Mouse (Mus musculus): ENCODE measurements around the gene Gm4881. TPM values are rescaled to one million over a fixed set of nuclear protein-coding genes. Genes with fewer than 3 reads are reported as not detected.

The Gm4881 gene
- polyA plus RNA-seq, 1 experiment from 2014 or later: not detected

DNA sequence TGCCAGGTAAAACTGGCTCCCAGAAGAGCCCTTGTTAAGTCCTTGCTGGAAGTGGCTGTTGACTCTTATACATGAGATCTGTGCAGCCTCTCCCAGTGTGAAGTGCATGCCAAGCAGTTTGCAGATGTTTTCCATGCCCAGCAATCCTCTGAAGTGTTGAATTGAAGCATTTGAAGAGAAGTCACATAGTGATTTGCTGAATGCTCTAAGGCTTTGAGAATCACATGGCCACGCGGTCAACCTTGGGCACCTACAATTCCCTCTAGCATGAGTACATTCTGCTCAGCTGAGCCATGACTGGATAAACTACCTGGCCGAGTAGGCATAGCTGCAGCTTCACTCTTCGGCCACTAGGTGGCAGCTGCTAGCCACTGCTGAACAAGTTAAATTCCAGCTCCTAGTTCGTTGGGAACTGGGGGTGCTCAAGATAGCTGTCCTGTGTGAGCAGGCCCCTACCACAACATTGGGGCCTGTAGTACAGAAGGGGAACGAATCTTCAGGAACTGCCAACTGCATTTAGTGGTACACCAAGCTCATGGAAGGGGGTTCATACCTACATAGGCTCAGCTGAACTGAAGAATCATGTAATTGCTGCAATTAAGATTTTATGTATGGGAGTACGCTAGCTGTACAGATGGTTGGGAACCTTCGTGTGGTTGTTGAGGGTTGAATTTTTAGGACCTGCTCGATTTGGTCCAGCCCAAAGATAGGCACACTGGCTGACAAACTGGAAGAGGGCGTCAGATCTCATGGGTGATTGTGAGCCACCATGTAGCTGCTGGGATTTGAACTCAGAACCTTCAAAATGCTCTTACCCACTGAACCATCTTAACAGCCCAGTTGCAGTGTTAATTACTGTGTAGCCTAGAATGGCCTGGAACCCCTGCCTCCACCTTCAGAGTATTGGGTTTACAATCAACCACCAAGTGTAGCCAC, 53.7 kb downstream of the Gm4881 start:
- Histone ChIP-seq H3K27ac (no peak overlapping the region; the same call in 1 of the 2 replicates), H3K4me3 (no peak overlapping the region), H3K4me1 (peaks cover 24% of the 10 kb centered on the region), H3K4me2 (replicated peaks) (no peak overlapping the region), H3K9ac (no peak overlapping the region), H3K9me3 (no peaks in the 10 kb centered on the region), H3K27me3 (no peaks in the 10 kb centered on the region), H3K36me3 (peaks cover 52% of the 10 kb centered on the region)
- peak; percentile 62 for ATAC-seq (ENCODE audit: low FRiP score, low read depth)
- 29% methylated on average over 10 of the region's 10 CpGs for WGBS

DNA sequence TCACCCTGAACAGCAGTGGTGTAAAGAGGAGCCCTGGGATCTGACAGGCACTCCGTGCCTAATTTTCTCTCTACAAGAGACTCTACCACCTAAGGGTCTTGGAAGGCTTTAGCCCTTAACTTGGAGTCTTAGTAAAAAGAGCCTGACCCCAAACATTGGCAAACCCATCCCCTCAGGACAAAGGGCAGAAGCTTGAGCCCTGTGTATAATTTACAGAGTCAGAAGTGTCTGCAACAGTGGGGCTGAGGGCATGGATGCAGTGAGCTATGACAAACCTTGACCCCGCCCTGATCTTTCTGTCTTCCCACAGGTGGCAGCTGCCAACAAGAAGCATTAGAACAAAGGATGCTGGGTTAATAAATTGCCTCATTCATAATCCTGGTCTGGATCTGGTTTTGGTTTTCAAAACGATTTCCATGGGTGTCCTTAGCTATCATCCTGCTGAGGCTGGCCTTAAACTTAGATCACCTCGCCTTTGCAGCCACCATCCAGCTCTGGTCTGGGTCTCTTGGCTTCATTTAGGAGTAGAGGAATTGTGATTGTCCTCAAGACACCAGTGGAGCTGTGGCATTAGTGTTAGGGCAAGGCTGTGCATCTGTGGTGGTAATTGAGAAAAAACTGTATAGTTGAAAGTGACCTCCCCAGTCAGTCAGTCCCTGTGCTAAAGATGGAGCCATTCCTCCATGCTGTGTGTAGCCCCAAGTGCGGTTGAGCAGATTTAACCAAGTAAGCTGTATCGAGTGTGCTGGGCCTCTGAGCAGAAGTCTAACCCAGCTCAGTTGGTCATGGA, 54.7 kb downstream of the Gm4881 start:
- Histone ChIP-seq H3K27ac (peak overlapping the region; percentile 28; the same call in 1 of the 2 replicates), H3K36me3 (peaks cover 54% of the 10 kb centered on the region), H3K4me3 (no peak overlapping the region), H3K4me1 (peaks cover 28% of the 10 kb centered on the region), H3K9me3 (no peaks in the 10 kb centered on the region), H3K9ac (0 out of 2 replicates have a peak overlapping the region, but pooled peaks have one; percentile 14), H3K4me2 (replicated peaks) (no peak overlapping the region), H3K27me3 (no peaks in the 10 kb centered on the region)
- peak; percentile 13; the same call in 1 of the 2 replicates for ATAC-seq (ENCODE audit: low FRiP score, low read depth)
- WGBS: 78% methylated on average over 6 of the region's 6 CpGs

DNA sequence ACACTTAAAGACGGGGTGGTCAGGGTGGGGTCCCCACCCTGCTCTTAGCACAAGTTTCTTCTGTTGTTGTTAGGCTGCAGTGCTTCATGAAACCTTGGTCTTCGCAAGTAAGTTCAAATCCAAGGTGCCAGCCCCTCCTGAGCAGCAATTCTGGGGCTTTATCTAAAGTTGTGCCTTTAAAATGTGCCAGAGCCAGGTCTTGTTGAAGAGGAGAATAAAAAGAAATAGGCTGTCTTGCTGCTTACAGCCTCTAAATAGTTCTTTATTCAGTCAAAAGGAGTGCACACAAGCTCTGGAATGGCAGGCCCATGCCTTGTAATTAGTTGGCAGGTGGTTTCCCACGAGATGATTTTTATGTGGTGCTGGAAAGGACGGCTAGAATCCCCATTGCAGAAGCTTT, 57.2 kb downstream of the Gm4881 start:
- 62% methylated on average over 4 of the region's 4 CpGs for WGBS
- H3K36me3 ChIP-seq: peaks cover 54% of the 10 kb centered on the region
- no peaks in the 10 kb centered on the region for H3K9me3 ChIP-seq
- H3K27ac ChIP-seq: peak overlapping the region; percentile 33; the same call in 1 of the 2 replicates
- no peaks in the 10 kb centered on the region for H3K27me3 ChIP-seq
- peak overlapping the region; percentile 94 for H3K4me2 ChIP-seq (replicated peaks)
- H3K4me1 ChIP-seq: peaks cover 28% of the 10 kb centered on the region
- no peak for ATAC-seq (ENCODE audit: low FRiP score, low read depth)
- H3K9ac ChIP-seq: peak overlapping the region; percentile 100
- 0 out of 2 replicates have a peak overlapping the region, but pooled peaks have one; percentile 99 for H3K4me3 ChIP-seq

DNA sequence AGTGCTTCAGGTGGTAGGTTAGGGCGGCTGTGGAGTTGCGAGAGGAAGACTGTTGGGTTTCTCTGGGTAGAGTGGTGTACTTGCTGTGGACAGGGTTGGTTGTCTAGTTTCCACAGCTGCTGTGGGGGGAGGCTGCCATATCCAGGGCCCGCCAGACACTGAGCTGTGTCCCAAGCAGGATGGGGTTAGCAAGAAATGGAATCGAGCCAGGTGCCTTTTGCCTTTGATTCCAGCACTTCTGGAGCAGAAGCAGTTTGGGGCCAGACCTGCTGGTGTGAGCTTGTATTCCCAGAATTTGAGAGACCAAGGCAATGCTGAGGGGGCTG, 58.0 kb downstream of the Gm4881 start:
- Histone ChIP-seq H3K9me3 (no peaks in the 10 kb centered on the region), H3K36me3 (peaks cover 54% of the 10 kb centered on the region), H3K27me3 (no peaks in the 10 kb centered on the region), H3K9ac (peak overlapping the region; percentile 100), H3K27ac (peak overlapping the region; percentile 86; the same call in 1 of the 2 replicates), H3K4me3 (peak overlapping the region; percentile 99), H3K4me2 (replicated peaks) (peak overlapping the region; percentile 94), H3K4me1 (peaks cover 28% of the 10 kb centered on the region)
- 65% methylated on average over 4 of the region's 4 CpGs for WGBS
- ATAC-seq (ENCODE audit: low FRiP score, low read depth): no peak

GRCm38 (mm10) chr7:24885468-24886307, 58.6 kb downstream of the Gm4881 start:
- Histone ChIP-seq H3K9me3 (no peaks in the 10 kb centered on the region), H3K4me2 (replicated peaks) (peak overlapping the region; percentile 94), H3K4me3 (peak overlapping the region; percentile 99), H3K4me1 (peaks cover 28% of the 10 kb centered on the region), H3K27me3 (no peaks in the 10 kb centered on the region), H3K9ac (peak overlapping the region; percentile 100), H3K36me3 (peaks cover 54% of the 10 kb centered on the region), H3K27ac (peak overlapping the region; percentile 86)
- no peak for ATAC-seq (ENCODE audit: low FRiP score, low read depth)
- WGBS: 37% methylated on average over 12 of the region's 12 CpGs

DNA sequence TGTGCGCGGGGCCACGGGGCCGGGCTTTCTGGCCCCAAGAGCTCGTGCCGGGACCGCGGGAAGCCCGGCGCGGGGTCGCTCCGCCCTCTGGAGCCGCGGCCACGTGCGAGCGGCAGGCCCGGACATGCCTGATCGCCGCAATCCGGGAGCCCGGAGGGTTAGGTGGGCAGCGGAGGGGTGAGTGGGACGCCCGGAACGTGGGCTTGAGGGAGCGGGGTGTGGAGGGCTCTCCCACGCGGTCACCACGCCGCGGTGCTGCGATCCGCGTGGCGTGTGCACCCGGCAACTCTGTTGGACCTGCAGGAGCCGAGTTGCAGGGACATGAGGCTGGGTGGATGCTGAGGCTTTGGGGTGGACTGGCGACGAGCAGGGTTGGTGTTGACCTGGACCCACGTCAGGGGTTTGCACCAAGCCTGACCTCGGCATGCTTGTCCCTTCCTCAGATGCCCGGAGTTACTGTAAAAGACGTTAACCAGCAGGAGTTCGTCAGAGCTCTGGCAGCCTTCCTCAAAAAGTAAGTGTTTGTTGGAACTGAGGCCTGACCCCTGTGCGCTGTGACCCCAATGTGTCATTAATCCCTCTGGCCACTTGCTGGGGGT, 59.5 kb downstream of the Gm4881 start:
- Histone ChIP-seq H3K4me1 (peaks cover 28% of the 10 kb centered on the region), H3K4me3 (peak overlapping the region; percentile 99), H3K27me3 (no peaks in the 10 kb centered on the region), H3K4me2 (replicated peaks) (peak overlapping the region; percentile 94), H3K27ac (peak overlapping the region; percentile 86), H3K9me3 (no peaks in the 10 kb centered on the region), H3K9ac (peak overlapping the region; percentile 100), H3K36me3 (peaks cover 45% of the 10 kb centered on the region)
- WGBS: under 1% methylated on average over 47 of the region's 47 CpGs
- ATAC-seq (ENCODE audit: low FRiP score, low read depth): no peak; the same call in 1 of the 2 replicates

DNA sequence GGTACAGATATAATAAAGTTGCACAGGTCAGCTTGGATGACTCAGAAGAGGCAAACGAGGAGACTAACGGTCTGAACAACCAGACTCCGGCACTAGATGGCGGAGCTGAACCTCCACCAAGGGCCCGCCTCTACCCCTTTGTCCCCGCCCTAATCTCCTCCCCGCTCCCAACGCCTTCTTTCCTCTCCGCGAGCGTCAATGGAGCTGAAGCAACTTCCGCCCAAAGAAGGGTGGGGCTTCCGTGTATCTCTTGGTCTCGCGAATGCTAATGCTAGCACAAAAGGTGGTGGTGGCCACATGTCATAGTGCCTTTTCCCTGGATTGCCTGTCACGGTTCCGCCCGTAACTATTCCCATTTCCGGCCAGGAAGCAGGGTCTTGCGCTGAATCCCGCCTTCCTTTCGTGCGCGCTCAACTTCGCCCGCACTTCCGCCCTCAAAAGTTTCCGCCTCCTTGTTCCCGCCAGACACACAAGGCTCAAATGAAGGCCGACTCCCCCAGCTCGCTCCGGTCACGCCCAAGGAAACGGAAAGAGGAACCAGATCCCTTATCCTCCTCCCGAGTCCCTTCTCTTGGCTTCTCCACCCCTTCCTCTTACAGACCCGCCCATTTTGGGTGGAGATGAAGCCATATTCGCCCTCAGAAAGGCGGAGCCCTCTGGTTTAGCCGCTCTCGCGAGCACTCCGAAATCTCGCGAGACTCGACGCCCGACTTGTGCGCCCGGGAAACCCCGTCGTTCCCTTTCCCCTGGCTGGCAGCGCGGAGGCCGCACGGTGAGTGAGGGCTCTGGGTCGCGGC, 60.2 kb downstream of the Gm4881 start, which contains the start of gene Rps19:
Gene Rps19, plus strand, starts transcription at position 476 of the 797 bp plus-strand sequence.
- WGBS: under 1% methylated on average over 57 of the region's 57 CpGs
- ATAC-seq (ENCODE audit: low FRiP score, low read depth): peak; percentile 95

GRCm38 (mm10) chr7:24882416-24883199, 61.7 kb downstream of the Gm4881 start:
- no peak for ATAC-seq (ENCODE audit: low FRiP score, low read depth)
- 91% methylated on average over 9 of the region's 9 CpGs for WGBS
- Histone ChIP-seq H3K9ac (no peak overlapping the region), H3K4me3 (no peak overlapping the region), H3K4me2 (replicated peaks) (no peak overlapping the region), H3K27me3 (no peaks in the 10 kb centered on the region), H3K9me3 (no peaks in the 10 kb centered on the region), H3K4me1 (peaks cover 33% of the 10 kb centered on the region), H3K27ac (no peak overlapping the region), H3K36me3 (peaks cover 23% of the 10 kb centered on the region)

More for the DNA sequence above, 60.2 kb downstream of the Gm4881 start, which contains the start of gene Rps19:
- Histone ChIP-seq H3K4me2 (replicated peaks) (peak within 1 kb of the TSS; percentile 94), H3K27me3 (no peaks in the 10 kb centered on the region), H3K4me3 (peak within 1 kb of the TSS; percentile 99), H3K9ac (peak within 1 kb of the TSS; percentile 100), H3K27ac (peak within 1 kb of the TSS; percentile 86), H3K36me3 (peaks cover 38% of the 10 kb centered on the region), H3K4me1 (peaks cover 28% of the 10 kb centered on the region), H3K9me3 (no peaks in the 10 kb centered on the region)

DNA sequence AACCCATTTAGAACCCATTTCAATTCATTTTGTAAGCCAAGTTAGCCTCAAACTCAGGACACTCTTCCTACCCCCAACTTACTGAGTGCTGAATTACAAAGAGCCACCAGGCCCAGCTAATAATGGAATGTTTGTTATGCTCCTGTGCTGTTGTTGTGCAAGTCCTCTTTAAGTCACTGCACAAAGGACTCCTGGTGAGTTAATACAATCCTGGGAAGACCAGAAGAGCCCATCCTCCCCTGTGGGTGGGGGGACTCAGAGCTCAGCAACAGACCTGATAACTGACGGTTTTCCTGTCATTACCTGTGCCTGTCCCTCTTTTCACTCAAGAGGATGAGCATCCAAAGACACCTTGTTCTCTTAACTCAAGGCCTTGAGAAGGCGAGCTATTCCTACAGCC, 64.7 kb downstream of the Gm4881 start:
- Histone ChIP-seq H3K27ac (no peak overlapping the region), H3K4me2 (replicated peaks) (no peak overlapping the region), H3K9ac (no peak overlapping the region), H3K4me1 (peaks cover 15% of the 10 kb centered on the region), H3K36me3 (no peaks in the 10 kb centered on the region), H3K4me3 (no peak overlapping the region), H3K27me3 (no peaks in the 10 kb centered on the region; the same call in 1 of the 2 replicates), H3K9me3 (no peaks in the 10 kb centered on the region)
- ATAC-seq (ENCODE audit: low FRiP score, low read depth): no peak
- WGBS: 38% methylated on average over 2 of the region's 2 CpGs

DNA sequence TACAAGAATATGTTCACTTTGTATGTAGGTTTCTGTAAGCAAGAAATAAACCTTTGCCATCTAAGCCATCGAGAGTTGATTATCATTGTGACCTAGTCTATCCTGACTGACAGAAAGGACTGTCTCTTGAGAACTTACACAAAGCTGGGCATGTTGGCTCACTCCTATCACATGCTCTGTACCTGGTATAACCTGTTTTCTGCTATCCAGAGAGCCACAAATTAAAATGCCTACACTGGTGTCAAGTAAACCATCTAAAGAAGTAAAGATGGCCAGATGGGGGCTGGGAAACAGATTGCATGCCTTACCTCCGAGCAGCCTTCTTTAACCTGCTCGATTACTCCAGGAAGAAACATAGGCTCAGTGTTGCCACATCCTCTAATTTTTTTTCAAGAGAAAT, 66.7 kb downstream of the Gm4881 start:
- no peaks in the 10 kb centered on the region for H3K36me3 ChIP-seq
- no peak overlapping the region for H3K9ac ChIP-seq
- WGBS: 51% methylated on average over 3 of the region's 3 CpGs
- no peaks in the 10 kb centered on the region for H3K9me3 ChIP-seq
- no peak for ATAC-seq (ENCODE audit: low FRiP score, low read depth)
- peaks cover 15% of the 10 kb centered on the region for H3K4me1 ChIP-seq
- H3K4me2 ChIP-seq (replicated peaks): no peak overlapping the region
- no peak overlapping the region for H3K27ac ChIP-seq
- no peaks in the 10 kb centered on the region; the same call in 1 of the 2 replicates for H3K27me3 ChIP-seq
- no peak overlapping the region for H3K4me3 ChIP-seq
